Mouse (Mus musculus): ENCODE measurements at regions not wholly inside any gene's neighbourhood (a gene's known extent, or its start where the extent isn't known, plus 50 kb on each side); places are given as distances from the start of the nearest gene placed in this dataset.
A peak's percentile ranks its signal among the peaks of the same experiment; 100 is the strongest.

GRCm38 (mm10) chr4:142544736-142545135 lies 305.5 kb upstream of the Kazn start:
- no peak for DNase-seq

- peak; percentile 52 to 54 for DNase-seq
These were observed 300.1 kb upstream of the Kazn start for GRCm38 (mm10) chr4:142539200-142539750.

- no peak for DNase-seq
These were observed 287.9 kb upstream of the Kazn start for GRCm38 (mm10) chr4:142527080-142527479.

GRCm38 (mm10) chr4:142517478-142518455 lies 278.6 kb upstream of the Kazn start:
- peak; percentile 31 to 37 for DNase-seq

- no peak for DNase-seq
These were observed 275.6 kb upstream of the Kazn start for GRCm38 (mm10) chr4:142514751-142515150.

- DNase-seq = no peak
These were observed 270.2 kb upstream of the Kazn start for GRCm38 (mm10) chr4:142509386-142509785.

- DNase-seq = no peak
These were observed 267.4 kb upstream of the Kazn start for GRCm38 (mm10) chr4:142506383-142507211.

- no peak for DNase-seq
These were observed 264.6 kb upstream of the Kazn start for GRCm38 (mm10) chr4:142503761-142504160.

GRCm38 (mm10) chr4:142501177-142501576 lies 262.0 kb upstream of the Kazn start:
- peak; percentile 34 to 37 for DNase-seq

- peak; percentile 78 to 82 for DNase-seq
These were observed 261.3 kb upstream of the Kazn start for GRCm38 (mm10) chr4:142500541-142500940.

- DNase-seq = no peak
These were observed 257.4 kb upstream of the Kazn start for GRCm38 (mm10) chr4:142496605-142497004.

- peak in 1 of 2 experiments; percentile 32 for DNase-seq
These were observed 253.8 kb upstream of the Kazn start for GRCm38 (mm10) chr4:142492926-142493492.

GRCm38 (mm10) chr4:142485784-142486423 lies 246.7 kb upstream of the Kazn start:
- no peak for DNase-seq

GRCm38 (mm10) chr4:142475632-142476031 lies 236.4 kb upstream of the Kazn start:
- peak in 1 of 2 experiments; percentile 31 for DNase-seq

- peak; percentile 43 to 46 for DNase-seq
These were observed 235.4 kb upstream of the Kazn start for GRCm38 (mm10) chr4:142474626-142475025.

GRCm38 (mm10) chr4:142474018-142474417 lies 234.8 kb upstream of the Kazn start:
- peak; percentile 82 to 83 for DNase-seq

- DNase-seq = peak; percentile 48 to 54
These were observed 234.1 kb upstream of the Kazn start for GRCm38 (mm10) chr4:142473284-142473683.

- DNase-seq = peak; percentile 46 to 60
These were observed 233.1 kb upstream of the Kazn start for GRCm38 (mm10) chr4:142472332-142472731.

GRCm38 (mm10) chr4:142470784-142471183 lies 231.6 kb upstream of the Kazn start:
- DNase-seq = no peak

- DNase-seq = peak; percentile 83 to 89
These were observed 228.7 kb upstream of the Kazn start for GRCm38 (mm10) chr4:142467920-142468319.

- DNase-seq = no peak
These were observed 226.0 kb upstream of the Kazn start for GRCm38 (mm10) chr4:142465226-142465625.

- peak; percentile 69 to 73 for DNase-seq
These were observed 224.9 kb upstream of the Kazn start for GRCm38 (mm10) chr4:142464066-142464465.

Measured in cerebellum, postnatal 10 days (tissue).